Mouse (Mus musculus) embryo, embryonic 9.5 days (tissue): ENCODE data around the gene Kmt2c.
"Not testable (repeated sequence)": the region's sequence is repeated elsewhere in the genome, so short reads cannot be mapped to it uniquely, and the experiment has no call there.

Source experiments
- DNase-seq: peaks from one replicate; pipeline ENCODE4 v3.0.0-alpha.2; 2017; ENCODE audit errors: extremely low spot score

Gene Kmt2c

DNA sequence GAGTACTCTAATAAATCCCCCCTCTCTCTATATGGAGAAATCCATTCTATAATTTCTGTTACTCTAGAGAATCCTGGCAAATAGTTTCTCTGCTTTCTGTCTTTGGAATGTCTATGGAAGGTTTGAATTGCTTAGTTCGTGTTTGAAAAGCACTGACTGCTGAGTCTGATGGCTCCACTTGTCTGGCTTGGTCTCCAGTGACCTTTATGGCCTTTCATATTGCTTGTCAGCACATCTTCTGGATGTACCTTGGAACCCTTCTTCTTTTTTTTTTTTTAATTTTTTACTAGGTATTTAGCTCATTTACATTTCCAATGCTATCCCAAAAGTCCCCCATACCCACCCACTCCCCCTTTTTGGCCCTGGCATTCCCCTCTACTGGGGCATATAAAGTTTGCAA, 274.2 kb downstream of the Kmt2c start:
- DNase-seq, result not testable (repeated sequence)

DNA sequence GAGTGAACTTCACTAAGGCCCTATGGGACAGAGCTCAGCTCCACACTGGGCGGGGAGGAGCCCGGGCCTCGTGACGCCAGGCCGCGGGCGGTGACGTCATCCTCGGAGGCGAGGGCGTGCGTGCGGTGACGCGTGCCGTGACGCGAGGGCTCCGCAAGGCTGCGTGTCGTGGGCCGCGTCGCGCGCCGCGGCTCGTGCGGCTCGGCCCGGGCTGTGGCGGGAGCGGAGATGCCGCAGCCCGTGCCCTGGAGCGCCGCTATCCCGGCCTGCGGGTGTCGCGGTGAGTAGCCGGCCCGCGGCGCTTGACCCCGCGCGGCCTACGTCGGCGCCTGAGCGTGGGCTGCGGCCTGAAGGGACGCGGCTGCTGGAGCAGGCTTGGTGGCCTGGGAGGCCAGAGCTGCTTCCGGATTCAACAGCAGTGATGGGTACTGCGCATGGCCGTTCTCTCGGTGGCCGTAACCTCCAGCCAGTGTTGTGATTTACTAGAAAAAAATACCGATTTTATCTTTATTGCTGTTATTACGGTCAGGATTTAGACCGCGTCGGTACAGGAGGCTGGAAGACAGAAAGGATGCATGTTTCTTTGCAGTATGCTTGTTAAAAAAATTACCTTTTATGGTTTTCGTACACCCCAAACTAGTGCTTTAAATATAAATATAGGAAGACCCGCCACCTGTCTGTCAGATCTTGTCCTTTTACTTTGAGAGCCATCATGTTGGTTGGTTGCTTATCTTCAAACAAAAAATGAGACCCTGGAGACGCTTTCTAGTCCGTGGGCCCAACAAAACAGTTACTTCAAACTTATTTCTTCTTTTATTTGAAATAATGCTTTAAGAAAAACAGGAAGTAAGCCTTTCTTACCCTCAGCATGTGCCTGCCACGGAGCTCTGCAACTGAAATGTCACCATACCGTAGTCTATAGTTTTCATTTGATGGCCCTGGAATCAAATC, 275.6 kb downstream of the Kmt2c start, which contains the start of gene E130116L18Rik:
E130116L18Rik (minus strand) TSS at position 402 of the 951 bp plus-strand sequence.
- peak; percentile 89 for DNase-seq
